Mouse (Mus musculus): ENCODE measurements at regions not wholly inside any gene's neighbourhood (a gene's known extent, or its start where the extent isn't known, plus 50 kb on each side); places are given as distances from the start of the nearest gene placed in this dataset.
A peak's percentile ranks its signal among the peaks of the same experiment; 100 is the strongest.

DNA sequence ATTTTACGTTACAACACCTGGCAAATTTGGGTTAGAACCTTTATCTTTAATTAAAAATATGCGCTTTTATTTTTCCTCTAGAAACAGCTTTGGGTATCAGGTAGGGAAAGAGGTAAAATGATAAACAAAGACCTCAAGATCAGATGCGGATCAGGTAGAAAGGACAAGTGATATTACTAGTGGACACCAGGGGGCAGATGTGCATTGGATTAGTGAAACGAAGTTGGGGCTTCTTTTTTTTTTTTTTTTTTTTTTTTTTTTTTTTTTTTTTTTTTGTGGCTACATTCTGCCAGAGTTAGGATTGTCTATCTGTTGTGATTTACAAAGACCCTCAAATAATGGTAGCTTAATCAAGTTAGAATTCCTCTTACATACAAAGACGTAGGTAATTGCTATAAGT is 153.8 kb downstream of the Cd109 start:
- H3K4me3 ChIP-seq (replicated peaks; ENCODE audit: low read length) = no peak overlapping the region
- no peaks in the 10 kb centered on the region for H3K36me3 ChIP-seq (replicated peaks; ENCODE audit: control insufficient read depth, insufficient read depth)
- ATAC-seq (ENCODE audit: low FRiP score) (no peak), DNase-seq (ENCODE audit: low spot score) (peak; percentile 79)
- H3K4me1 ChIP-seq (replicated peaks; ENCODE audit: control insufficient read depth, insufficient read depth, low read length) = no peaks in the 10 kb centered on the region
- no peaks in the 10 kb centered on the region for H3K9me3 ChIP-seq (ENCODE audit: control insufficient read depth, low read length)
- no peaks in the 10 kb centered on the region for H3K27me3 ChIP-seq (ENCODE audit: control insufficient read depth, insufficient read depth, low read length)
- H3K9ac ChIP-seq = no peak overlapping the region
- no peak overlapping the region for H3K27ac ChIP-seq
- no peak overlapping the region for H3K4me2 ChIP-seq (replicated peaks)
- WGBS = 40% methylated on average over 5 of the region's 5 CpGs

- 62% methylated on average over 3 of the region's 3 CpGs for WGBS
- H3K27me3 ChIP-seq (ENCODE audit: control insufficient read depth, insufficient read depth, low read length) = no peaks in the 10 kb centered on the region
- DNase-seq (ENCODE audit: low spot score) = no peak
- no peaks in the 10 kb centered on the region for H3K9me3 ChIP-seq (ENCODE audit: control insufficient read depth, low read length)
- H3K4me1 ChIP-seq (replicated peaks; ENCODE audit: control insufficient read depth, insufficient read depth, low read length) = no peaks in the 10 kb centered on the region
- H3K9ac ChIP-seq = no peak overlapping the region
- no peak for ATAC-seq (ENCODE audit: low FRiP score)
- H3K4me3 ChIP-seq (replicated peaks; ENCODE audit: low read length) = no peak overlapping the region
- no peaks in the 10 kb centered on the region for H3K36me3 ChIP-seq (replicated peaks; ENCODE audit: control insufficient read depth, insufficient read depth)
- H3K27ac ChIP-seq = no peak overlapping the region
- H3K4me2 ChIP-seq (replicated peaks) = no peak overlapping the region
Measured at GRCm38 (mm10) chr9:78773936-78774335, 158.6 kb downstream of the Cd109 start.

- H3K9me3 ChIP-seq (ENCODE audit: control insufficient read depth, low read length) = no peaks in the 10 kb centered on the region
- 17% methylated on average over 5 of the region's 5 CpGs for WGBS
- H3K36me3 ChIP-seq (replicated peaks; ENCODE audit: control insufficient read depth, insufficient read depth) = no peaks in the 10 kb centered on the region
- no peak overlapping the region for H3K4me3 ChIP-seq (replicated peaks; ENCODE audit: low read length)
- no peaks in the 10 kb centered on the region for H3K4me1 ChIP-seq (replicated peaks; ENCODE audit: control insufficient read depth, insufficient read depth, low read length)
- ATAC-seq (ENCODE audit: low FRiP score) (no peak), DNase-seq (ENCODE audit: low spot score) (peak; percentile 74)
- H3K27me3 ChIP-seq (ENCODE audit: control insufficient read depth, insufficient read depth, low read length) = no peaks in the 10 kb centered on the region
- no peak overlapping the region for H3K27ac ChIP-seq
- H3K4me2 ChIP-seq (replicated peaks) = no peak overlapping the region
- H3K9ac ChIP-seq = no peak overlapping the region
Measured at GRCm38 (mm10) chr9:78775462-78775861, 160.1 kb downstream of the Cd109 start.

GRCm38 (mm10) chr9:78780595-78780994 is 165.2 kb downstream of the Cd109 start:
- no peak overlapping the region for H3K4me2 ChIP-seq (replicated peaks)
- ATAC-seq (ENCODE audit: low FRiP score) (no peak), DNase-seq (ENCODE audit: low spot score) (no peak)
- H3K9ac ChIP-seq = no peak overlapping the region
- H3K4me3 ChIP-seq (replicated peaks; ENCODE audit: low read length) = no peak overlapping the region
- no peak overlapping the region for H3K27ac ChIP-seq
- H3K27me3 ChIP-seq (ENCODE audit: control insufficient read depth, insufficient read depth, low read length) = no peaks in the 10 kb centered on the region
- no peaks in the 10 kb centered on the region for H3K4me1 ChIP-seq (replicated peaks; ENCODE audit: control insufficient read depth, insufficient read depth, low read length)
- no peaks in the 10 kb centered on the region for H3K9me3 ChIP-seq (ENCODE audit: control insufficient read depth, low read length)
- H3K36me3 ChIP-seq (replicated peaks; ENCODE audit: control insufficient read depth, insufficient read depth) = no peaks in the 10 kb centered on the region
- 89% methylated on average over 4 of the region's 4 CpGs for WGBS

- no peaks in the 10 kb centered on the region for H3K9me3 ChIP-seq (ENCODE audit: control insufficient read depth, low read length)
- WGBS = 94% methylated on average over 4 of the region's 4 CpGs
Measured at GRCm38 (mm10) chr9:78782297-78782696, 167.0 kb downstream of the Cd109 start.

DNA sequence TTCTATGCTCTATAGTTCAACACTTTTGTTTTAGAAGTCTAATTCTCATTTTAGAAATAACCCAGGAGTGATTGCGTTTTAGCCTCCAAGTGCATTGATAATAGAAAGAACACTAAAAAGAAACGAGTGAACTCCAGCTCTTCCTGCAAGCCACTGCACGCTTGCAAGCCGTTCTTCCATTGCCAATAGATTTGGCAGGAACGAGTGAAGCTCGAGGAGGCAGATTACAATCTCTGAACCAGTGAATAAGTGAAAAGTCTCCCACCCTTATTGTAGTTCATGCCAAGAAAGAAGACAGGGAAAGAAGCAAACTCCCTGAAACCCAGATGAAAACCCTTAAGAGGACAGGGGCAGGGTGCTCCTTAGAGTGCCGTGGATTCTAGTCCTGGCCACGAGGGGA is 167.5 kb downstream of the Cd109 start:
- Histone ChIP-seq H3K27ac (no peak overlapping the region), H3K36me3 (replicated peaks; ENCODE audit: control insufficient read depth, insufficient read depth) (no peaks in the 10 kb centered on the region), H3K27me3 (ENCODE audit: control insufficient read depth, insufficient read depth, low read length) (no peaks in the 10 kb centered on the region), H3K9me3 (ENCODE audit: control insufficient read depth, low read length) (no peaks in the 10 kb centered on the region), H3K4me2 (replicated peaks) (no peak overlapping the region), H3K9ac (no peak overlapping the region), H3K4me3 (replicated peaks; ENCODE audit: low read length) (no peak overlapping the region), H3K4me1 (replicated peaks; ENCODE audit: control insufficient read depth, insufficient read depth, low read length) (no peaks in the 10 kb centered on the region)
- no peak for ATAC-seq (ENCODE audit: low FRiP score)
- WGBS = 83% methylated on average over 8 of the region's 8 CpGs
- no peak for DNase-seq (ENCODE audit: low spot score)

More at GRCm38 (mm10) chr9:78782297-78782696, 167.0 kb downstream of the Cd109 start:
- ATAC-seq (ENCODE audit: low FRiP score) (no peak), DNase-seq (ENCODE audit: low spot score) (no peak)
- H3K4me2 ChIP-seq (replicated peaks) = no peak overlapping the region
- H3K27ac ChIP-seq = no peak overlapping the region
- no peak overlapping the region for H3K4me3 ChIP-seq (replicated peaks; ENCODE audit: low read length)
- no peaks in the 10 kb centered on the region for H3K4me1 ChIP-seq (replicated peaks; ENCODE audit: control insufficient read depth, insufficient read depth, low read length)
- no peaks in the 10 kb centered on the region for H3K36me3 ChIP-seq (replicated peaks; ENCODE audit: control insufficient read depth, insufficient read depth)
- no peak overlapping the region for H3K9ac ChIP-seq
- H3K27me3 ChIP-seq (ENCODE audit: control insufficient read depth, insufficient read depth, low read length) = no peaks in the 10 kb centered on the region

DNA sequence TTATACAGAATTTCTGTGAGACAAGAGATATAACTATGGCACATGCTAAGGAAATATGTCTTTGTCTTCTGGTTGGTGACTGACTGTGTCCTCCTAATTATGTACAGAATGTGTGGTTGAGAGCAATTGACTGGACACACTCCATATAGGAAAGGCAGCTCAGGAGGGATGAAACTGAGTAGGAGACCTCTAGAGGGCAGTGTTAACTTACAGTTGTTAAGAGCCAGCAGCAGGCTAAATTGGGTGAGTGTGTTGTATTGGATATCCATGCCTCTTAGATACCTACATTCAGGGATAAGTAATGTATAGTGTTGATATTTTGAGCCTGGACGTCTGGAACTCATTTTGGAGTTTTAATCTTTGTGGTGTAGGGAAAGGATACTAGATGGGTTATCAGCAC is 172.5 kb downstream of the Cd109 start:
- Histone ChIP-seq H3K4me1 (replicated peaks; ENCODE audit: control insufficient read depth, insufficient read depth, low read length) (no peaks in the 10 kb centered on the region), H3K4me2 (replicated peaks) (no peak overlapping the region), H3K4me3 (replicated peaks; ENCODE audit: low read length) (no peak overlapping the region), H3K9me3 (ENCODE audit: control insufficient read depth, low read length) (no peaks in the 10 kb centered on the region), H3K27ac (no peak overlapping the region), H3K27me3 (ENCODE audit: control insufficient read depth, insufficient read depth, low read length) (no peaks in the 10 kb centered on the region), H3K36me3 (replicated peaks; ENCODE audit: control insufficient read depth, insufficient read depth) (no peaks in the 10 kb centered on the region), H3K9ac (no peak overlapping the region)
- DNase-seq (ENCODE audit: low spot score) = peak; percentile 90
- WGBS = 9% methylated on average over 1 of the region's 1 CpGs
- ATAC-seq (ENCODE audit: low FRiP score) = peak; percentile 89

- Histone ChIP-seq H3K9me3 (ENCODE audit: control insufficient read depth, low read length) (no peaks in the 10 kb centered on the region), H3K4me2 (replicated peaks) (no peak overlapping the region), H3K4me1 (replicated peaks; ENCODE audit: control insufficient read depth, insufficient read depth, low read length) (no peaks in the 10 kb centered on the region), H3K27me3 (ENCODE audit: control insufficient read depth, insufficient read depth, low read length) (no peaks in the 10 kb centered on the region), H3K4me3 (replicated peaks; ENCODE audit: low read length) (no peak overlapping the region), H3K36me3 (replicated peaks; ENCODE audit: control insufficient read depth, insufficient read depth) (no peaks in the 10 kb centered on the region), H3K9ac (no peak overlapping the region), H3K27ac (no peak overlapping the region)
- ATAC-seq (ENCODE audit: low FRiP score) = 0 out of 2 replicates have a peak, but pooled peaks have one; percentile 49
- no peak for DNase-seq (ENCODE audit: low spot score)
Measured at GRCm38 (mm10) chr9:78789703-78790102, 174.4 kb downstream of the Cd109 start.

DNA sequence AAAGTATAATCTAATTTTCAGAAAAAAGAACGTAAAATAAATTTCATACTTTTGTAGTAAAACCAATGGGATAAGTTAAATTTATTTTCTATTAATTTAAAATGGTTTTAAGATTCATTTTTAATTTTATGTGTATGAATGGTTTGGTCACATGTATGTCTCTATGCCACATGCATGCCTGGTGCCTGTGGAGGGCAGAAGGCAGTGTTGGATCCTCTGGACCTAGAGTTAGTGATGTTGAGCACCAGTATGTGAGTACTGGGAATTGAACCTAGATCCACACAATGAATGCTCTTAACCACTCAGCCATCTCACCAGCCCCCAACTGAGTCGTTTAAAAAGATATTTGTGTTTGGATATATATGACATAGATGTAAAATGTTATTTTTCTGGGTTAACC is 174.8 kb downstream of the Cd109 start:
- Histone ChIP-seq H3K36me3 (replicated peaks; ENCODE audit: control insufficient read depth, insufficient read depth) (no peaks in the 10 kb centered on the region), H3K4me1 (replicated peaks; ENCODE audit: control insufficient read depth, insufficient read depth, low read length) (no peaks in the 10 kb centered on the region), H3K27me3 (ENCODE audit: control insufficient read depth, insufficient read depth, low read length) (no peaks in the 10 kb centered on the region), H3K9me3 (ENCODE audit: control insufficient read depth, low read length) (no peaks in the 10 kb centered on the region), H3K9ac (no peak overlapping the region), H3K4me2 (replicated peaks) (no peak overlapping the region), H3K27ac (no peak overlapping the region), H3K4me3 (replicated peaks; ENCODE audit: low read length) (no peak overlapping the region)
- 86% methylated on average over 2 of the region's 2 CpGs for WGBS
- no peak for ATAC-seq (ENCODE audit: low FRiP score)
- DNase-seq (ENCODE audit: low spot score) = no peak

- no peaks in the 10 kb centered on the region for H3K4me1 ChIP-seq (replicated peaks; ENCODE audit: control insufficient read depth, insufficient read depth, low read length)
- ATAC-seq (ENCODE audit: low FRiP score) (no peak), DNase-seq (ENCODE audit: low spot score) (no peak)
- WGBS = 52% methylated on average over 1 of the region's 1 CpGs
- H3K9me3 ChIP-seq (ENCODE audit: control insufficient read depth, low read length) = no peaks in the 10 kb centered on the region
- H3K9ac ChIP-seq = no peak overlapping the region
- H3K27ac ChIP-seq = no peak overlapping the region
- no peaks in the 10 kb centered on the region for H3K27me3 ChIP-seq (ENCODE audit: control insufficient read depth, insufficient read depth, low read length)
- H3K4me2 ChIP-seq (replicated peaks) = no peak overlapping the region
- no peaks in the 10 kb centered on the region for H3K36me3 ChIP-seq (replicated peaks; ENCODE audit: control insufficient read depth, insufficient read depth)
- no peak overlapping the region for H3K4me3 ChIP-seq (replicated peaks; ENCODE audit: low read length)
Measured at GRCm38 (mm10) chr9:78795801-78796200, 180.5 kb downstream of the Cd109 start.
